Mouse (Mus musculus) limb, embryonic 13.5 days (tissue): Measurements from ENCODE around the gene Ifi207. TPM values are rescaled to one million over a fixed set of nuclear protein-coding genes. Genes with fewer than 3 reads are reported as not detected.
A peak's percentile ranks its signal among the peaks of the same experiment; 100 is the strongest.
"Not testable (repeated sequence)": the region's sequence is repeated elsewhere in the genome, so short reads cannot be mapped to it uniquely, and the experiment has no call there.

Source experiments
- ATAC-seq: fragments of 200-750 bp; cut with Nextera tagmentation; 2 replicates; pipeline ENCODE4 v1.8.0; 2017; ENCODE audit warnings: low read depth, moderate number of reproducible peaks, moderate TSS enrichment; ENCODE audit not compliant: low FRiP score
- H3K27ac ChIP-seq: fragments of 300-500 bp; sonication (generic); 2 replicates; pipeline ENCODE4 v1.5.1; 2015; ENCODE audit warnings: inconsistent platforms, mild to moderate bottlenecking, moderate library complexity
- H3K27me3 ChIP-seq: fragments of 300-500 bp; sonication (generic); 2 replicates; pipeline ENCODE4 v1.6.1; 2015; ENCODE audit warnings: mild to moderate bottlenecking, inconsistent platforms
- H3K36me3 ChIP-seq: fragments of 300-500 bp; sonication (generic); 2 replicates; pipeline ENCODE4 v1.6.1; 2015; ENCODE audit warnings: inconsistent platforms, mild to moderate bottlenecking, moderate library complexity
- H3K4me1 ChIP-seq: fragments of 300-500 bp; sonication (generic); 2 replicates; pipeline ENCODE4 v1.6.1; 2015; ENCODE audit warnings: inconsistent platforms
- H3K4me2 ChIP-seq: fragments of 300-500 bp; sonication (generic); replicated peaks from 2 replicates; pipeline ENCODE4 v1.6.1; 2015; ENCODE audit warnings: inconsistent platforms, mild to moderate bottlenecking, moderate library complexity
- H3K4me3 ChIP-seq: fragments of 300-500 bp; sonication (generic); 2 replicates; pipeline ENCODE4 v1.5.1; 2015; ENCODE audit warnings: moderate library complexity, mild to moderate bottlenecking, inconsistent platforms
- H3K9ac ChIP-seq: fragments of 300-500 bp; sonication (generic); 2 replicates; pipeline ENCODE4 v1.6.1; 2015; ENCODE audit warnings: mild to moderate bottlenecking, inconsistent platforms
- H3K9me3 ChIP-seq: fragments of 300-500 bp; sonication (generic); 2 replicates; pipeline ENCODE4 v1.6.1; 2016; ENCODE audit warnings: inconsistent platforms
- WGBS: fragments of 180-500 bp; shearing (Covaris S2); methylation state at CpG from one replicate; pipeline ENCODE4 v1.1.7; 2015; 5-methylcytosine and 5-hydroxymethylcytosine counted together
- polyA plus RNA-seq: library from polyadenylated mRNA; unstranded; fragments of >200 nt; fragmentation: Nextera tagmentation; extraction: Ambion mirVana; gene quantifications from 2 replicates; pipeline ENCODE4 v1.2.1, GENCODE M21; 2015

The Ifi207 gene
- 0.52 and 0.78 TPM in 2 replicates for polyA plus RNA-seq

DNA sequence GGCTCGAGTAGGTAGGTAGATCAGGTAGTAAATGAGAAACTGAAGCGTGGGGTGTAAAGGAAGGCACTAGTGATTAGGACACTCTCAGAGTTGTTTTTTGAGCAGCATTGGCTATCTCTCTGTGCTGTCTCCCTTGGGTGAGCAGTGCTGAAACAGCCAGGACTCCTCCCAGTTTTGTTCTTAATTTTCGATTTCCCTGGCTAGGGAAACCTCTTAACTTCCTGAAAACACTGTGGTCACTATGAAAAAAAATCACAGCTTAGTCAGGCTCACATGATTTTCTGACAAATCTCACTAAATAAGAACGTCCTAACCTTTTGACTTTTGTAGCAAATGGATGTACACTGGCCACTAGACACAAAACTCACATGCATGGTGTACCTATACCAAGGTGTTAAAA is at the start of gene Ifi207:
TSS of gene Ifi207 (minus strand) at position 92 of the 400 bp plus-strand sequence.
- Histone ChIP-seq H3K27me3 (no peaks in the 10 kb centered on the region), H3K36me3 (no peaks in the 10 kb centered on the region), H3K4me3 (no peak within 1 kb of the TSS), H3K9me3 (no peaks in the 10 kb centered on the region), H3K4me1 (no peaks in the 10 kb centered on the region), H3K4me2 (no peak within 1 kb of the TSS), H3K9ac (no peak within 1 kb of the TSS), H3K27ac (no peak within 1 kb of the TSS)
- 74% methylated on average over 4 of the region's 4 CpGs for WGBS
- ATAC-seq: no peak

DNA sequence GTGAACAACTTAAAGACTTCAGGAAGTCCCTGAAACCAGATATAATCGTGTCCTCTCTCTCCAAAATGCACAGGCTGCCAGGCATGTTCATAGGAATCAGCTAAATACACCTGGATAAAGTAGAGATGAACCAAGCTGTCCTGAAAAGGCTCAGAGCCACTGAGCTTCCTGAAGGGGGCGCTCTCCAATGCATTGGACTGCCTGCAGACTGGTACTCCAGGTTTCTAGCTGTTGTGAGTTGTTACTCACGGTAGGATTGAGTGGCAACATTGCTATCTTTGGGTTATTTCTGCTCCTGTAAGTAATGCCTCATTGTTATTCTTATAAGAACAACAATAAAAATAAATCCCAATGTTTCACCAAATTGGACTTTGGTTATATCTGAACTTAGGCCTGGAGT is 31.9 kb upstream of the Ifi207 start:
- not testable (repeated sequence) for H3K36me3 ChIP-seq, H3K4me2 ChIP-seq, H3K27me3 ChIP-seq, H3K9me3 ChIP-seq, H3K4me1 ChIP-seq, H3K4me3 ChIP-seq, H3K27ac ChIP-seq, H3K9ac ChIP-seq, ATAC-seq
- WGBS: 51% methylated on average over 3 of the region's 3 CpGs

DNA sequence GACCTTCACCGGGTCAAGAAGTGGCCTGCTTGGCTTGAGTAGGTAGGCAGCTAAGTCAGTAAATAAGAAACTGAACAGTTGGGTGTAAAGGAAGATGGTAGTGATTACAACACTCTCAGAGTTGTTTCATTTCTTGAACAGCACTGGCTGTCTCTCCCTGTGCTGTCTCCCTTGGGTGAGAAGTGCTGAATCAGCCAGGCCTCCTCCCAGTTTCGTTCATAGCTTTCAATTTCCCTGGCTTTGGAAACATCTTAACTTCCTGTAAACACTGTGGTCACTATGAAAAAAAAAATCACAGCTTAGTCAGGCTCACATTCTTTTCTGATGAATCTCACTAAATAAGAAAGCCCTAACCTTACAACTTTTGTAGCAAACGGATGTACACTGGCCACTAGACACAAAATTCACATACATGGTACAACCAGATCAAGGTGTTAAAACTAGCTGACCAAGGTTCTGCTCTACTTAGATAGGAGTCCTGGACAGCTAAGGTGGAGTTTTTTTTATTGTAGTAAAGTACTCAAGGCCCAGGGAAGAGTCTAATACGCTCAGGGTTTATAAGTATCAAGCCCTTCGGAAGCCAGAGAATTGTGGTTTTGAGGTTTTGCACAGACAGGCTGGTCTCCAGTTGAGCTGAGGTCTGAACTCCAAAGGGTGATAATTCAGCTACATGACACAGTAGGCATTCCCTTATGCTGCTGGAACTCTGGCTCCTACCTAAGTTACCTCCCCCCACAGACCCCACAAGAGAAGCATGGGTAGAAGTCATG is 25.5 kb upstream of the Ifi207 start, which contains the start of gene Ifi204:
TSS of gene Ifi204 (minus strand) at position 96 of the 770 bp plus-strand sequence.
- not testable (repeated sequence) for ATAC-seq, H3K4me3 ChIP-seq
- WGBS: 77% methylated on average over 5 of the region's 5 CpGs

DNA sequence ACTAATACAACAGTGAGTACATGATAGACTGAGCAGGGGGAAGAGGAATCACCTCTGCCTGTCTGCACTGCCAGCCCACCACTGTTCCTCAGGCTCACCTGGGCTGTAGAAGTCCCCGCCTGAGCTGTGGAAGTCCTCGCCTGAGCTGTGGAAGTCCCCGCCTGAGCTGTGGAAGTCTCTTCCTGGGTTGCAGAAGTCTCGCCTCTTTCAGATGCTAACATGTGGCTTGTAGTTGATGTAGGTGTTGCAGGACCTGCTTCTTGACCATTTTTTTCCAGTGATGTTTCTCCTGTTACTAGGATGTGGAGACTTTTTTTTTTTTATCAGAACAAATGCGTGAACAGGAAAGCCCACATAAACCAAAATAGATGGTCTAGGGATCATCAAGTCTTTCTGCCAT is 18.5 kb upstream of the Ifi207 start:
- not testable (repeated sequence) for H3K4me1 ChIP-seq, H3K4me2 ChIP-seq, H3K36me3 ChIP-seq, H3K9ac ChIP-seq, ATAC-seq, H3K27ac ChIP-seq, H3K27me3 ChIP-seq, H3K4me3 ChIP-seq, H3K9me3 ChIP-seq
- 86% methylated on average over 5 of the region's 5 CpGs for WGBS

More for the DNA sequence above, 25.5 kb upstream of the Ifi207 start, which contains the start of gene Ifi204:
- not testable (repeated sequence) for H3K27me3 ChIP-seq, H3K36me3 ChIP-seq, H3K4me2 ChIP-seq, H3K27ac ChIP-seq, H3K9ac ChIP-seq, H3K9me3 ChIP-seq, H3K4me1 ChIP-seq

DNA sequence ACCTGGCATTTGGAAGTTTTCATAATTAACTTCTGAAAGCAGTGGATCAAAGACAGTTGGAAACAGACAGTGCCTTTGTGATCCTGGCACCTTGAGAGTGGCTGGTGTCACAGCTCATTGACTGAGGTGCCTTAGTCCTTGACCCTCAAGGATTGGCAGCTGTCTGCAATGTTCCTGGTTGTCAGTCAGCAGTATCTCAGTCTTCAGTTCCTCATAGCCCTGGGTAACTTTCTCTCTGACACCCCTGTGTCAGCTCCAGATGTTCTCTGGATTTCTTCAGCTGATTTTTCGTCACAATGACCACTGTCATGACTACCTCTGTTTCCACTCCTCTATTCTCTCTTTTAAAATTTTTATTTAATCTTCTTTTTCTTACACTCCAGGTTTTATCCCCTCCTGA is 715 bp upstream of the Ifi207 start:
- ATAC-seq: no peak
- Histone ChIP-seq H3K9me3 (no peaks in the 10 kb centered on the region), H3K36me3 (no peaks in the 10 kb centered on the region), H3K4me1 (no peaks in the 10 kb centered on the region), H3K4me2 (no peak overlapping the region), H3K27ac (no peak overlapping the region), H3K9ac (no peak overlapping the region), H3K4me3 (no peak overlapping the region), H3K27me3 (no peaks in the 10 kb centered on the region)
- WGBS: 75% methylated on average over 1 of the region's 1 CpGs

DNA sequence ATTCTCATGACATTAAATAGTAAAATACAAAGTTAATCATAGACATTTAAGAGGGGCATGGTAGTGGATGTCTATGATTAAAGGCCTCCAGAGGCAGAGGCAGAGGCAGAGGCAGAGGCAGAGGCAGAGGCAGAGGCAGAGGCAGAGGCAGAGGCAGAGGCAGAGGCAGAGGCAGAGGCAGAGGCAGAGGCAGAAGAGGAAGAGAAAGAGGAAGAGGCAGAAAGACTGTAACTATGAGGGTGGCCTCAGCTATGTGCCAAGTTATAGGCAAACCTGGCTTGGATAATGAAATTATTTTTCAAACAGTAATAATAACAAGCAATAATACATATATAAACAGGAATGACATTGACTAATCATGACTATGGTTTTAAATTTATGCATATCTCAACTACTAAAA is 1.0 kb downstream of the Ifi207 start:
- no peak overlapping the region for H3K4me3 ChIP-seq
- H3K9ac ChIP-seq: no peak overlapping the region
- H3K27ac ChIP-seq: no peak overlapping the region
- no peak for ATAC-seq
- H3K27me3 ChIP-seq: no peaks in the 10 kb centered on the region
- no peak overlapping the region for H3K4me2 ChIP-seq
- no peaks in the 10 kb centered on the region for H3K4me1 ChIP-seq
- no peaks in the 10 kb centered on the region for H3K36me3 ChIP-seq
- no peaks in the 10 kb centered on the region for H3K9me3 ChIP-seq

DNA sequence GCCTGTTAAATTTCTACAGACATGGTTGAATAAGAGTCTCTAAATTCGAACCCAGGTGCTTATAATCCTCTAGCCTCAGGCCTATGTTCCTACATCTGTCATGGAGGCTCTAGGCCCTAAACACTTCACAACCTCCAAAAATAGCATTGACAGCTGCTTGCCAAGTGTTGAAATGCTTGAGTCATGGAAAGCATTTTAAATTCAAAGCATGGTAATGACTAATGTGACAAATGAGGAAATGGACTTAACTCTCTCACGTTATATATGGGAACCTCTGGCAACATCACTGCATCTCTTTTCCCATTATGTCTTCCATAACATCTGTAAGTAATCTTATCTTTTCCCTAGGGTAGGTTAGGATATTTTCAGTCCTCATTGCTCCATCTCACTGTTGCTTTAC is 4.6 kb downstream of the Ifi207 start:
- no peak overlapping the region for H3K27ac ChIP-seq
- H3K9me3 ChIP-seq: no peaks in the 10 kb centered on the region
- H3K9ac ChIP-seq: no peak overlapping the region
- no peak for ATAC-seq
- H3K4me1 ChIP-seq: no peaks in the 10 kb centered on the region
- 58% methylated on average over 2 of the region's 2 CpGs for WGBS
- H3K4me3 ChIP-seq: no peak overlapping the region
- no peaks in the 10 kb centered on the region for H3K27me3 ChIP-seq
- H3K36me3 ChIP-seq: no peaks in the 10 kb centered on the region
- no peak overlapping the region for H3K4me2 ChIP-seq

DNA sequence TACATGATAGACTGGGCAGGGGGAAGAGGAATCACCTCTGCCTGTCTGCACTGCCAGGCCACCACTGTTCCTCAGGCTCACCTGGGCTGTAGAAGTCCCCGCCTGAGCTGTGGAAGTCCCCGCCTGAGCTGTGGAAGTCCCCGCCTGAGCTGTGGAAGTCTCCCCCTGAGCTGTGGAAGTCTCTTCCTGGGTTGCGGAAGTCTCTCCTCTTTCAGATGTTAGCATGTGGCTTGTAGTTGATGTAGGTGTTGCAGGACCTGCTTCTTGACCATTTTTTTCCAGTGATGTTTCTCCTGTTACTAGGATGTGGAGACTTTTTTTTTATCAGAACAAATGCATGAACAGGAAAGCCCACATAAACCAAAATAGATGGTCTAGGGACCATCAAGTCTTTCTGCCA is 6.5 kb downstream of the Ifi207 start:
- not testable (repeated sequence) for H3K4me2 ChIP-seq, H3K9ac ChIP-seq, ATAC-seq, H3K4me1 ChIP-seq, H3K9me3 ChIP-seq, H3K27me3 ChIP-seq, H3K4me3 ChIP-seq, H3K27ac ChIP-seq, H3K36me3 ChIP-seq
- WGBS: 90% methylated on average over 4 of the region's 4 CpGs

DNA sequence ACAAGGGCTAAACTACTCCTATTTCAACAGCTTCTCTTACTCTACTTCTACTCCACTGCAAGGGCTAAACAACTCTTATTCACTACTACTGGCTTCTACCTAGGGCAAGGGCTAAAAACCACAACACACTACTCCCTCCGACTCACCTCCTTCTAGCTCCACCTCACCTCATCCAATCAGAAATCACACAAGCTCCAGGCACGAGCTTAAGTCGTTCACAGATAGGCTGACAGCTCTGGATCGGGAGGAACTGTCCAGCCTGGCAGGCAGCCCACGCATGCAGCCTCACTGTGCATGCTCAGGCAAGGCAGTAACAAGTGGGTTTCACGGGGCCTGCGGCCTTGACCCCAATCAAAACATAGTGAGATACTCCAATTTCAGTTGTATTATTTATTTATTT is 8.3 kb downstream of the Ifi207 start:
- Histone ChIP-seq H3K4me3 (no peak overlapping the region), H3K4me1 (no peaks in the 10 kb centered on the region), H3K4me2 (no peak overlapping the region), H3K36me3 (no peaks in the 10 kb centered on the region), H3K9ac (no peak overlapping the region), H3K27ac (no peak overlapping the region), H3K9me3 (no peaks in the 10 kb centered on the region), H3K27me3 (no peaks in the 10 kb centered on the region)
- WGBS: 23% methylated on average over 7 of the region's 7 CpGs
- ATAC-seq: 0 out of 2 replicates have a peak, but pooled peaks have one; percentile 67

DNA sequence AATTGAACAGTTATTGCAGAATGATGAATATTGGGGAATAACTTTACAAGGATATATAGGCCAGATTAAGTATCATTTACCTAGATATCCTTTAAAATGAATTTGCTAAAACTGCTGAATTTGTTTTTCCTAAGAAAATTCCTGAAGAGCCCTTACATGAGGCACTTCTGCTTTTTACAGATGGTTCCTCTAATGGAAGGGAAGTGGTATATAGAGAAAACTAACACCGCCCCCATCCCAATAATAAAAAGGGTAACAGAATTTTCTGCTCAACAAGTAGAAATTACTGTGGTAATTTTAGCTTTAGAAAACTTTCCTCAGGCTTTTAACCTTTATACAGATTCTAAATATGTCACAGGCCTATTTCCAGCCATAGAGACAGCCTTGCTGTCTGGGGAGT is 47.3 kb downstream of the Ifi207 start:
- H3K4me1 ChIP-seq: no peaks in the 10 kb centered on the region
- H3K9me3 ChIP-seq: no peaks in the 10 kb centered on the region
- no peak overlapping the region for H3K4me3 ChIP-seq
- H3K4me2 ChIP-seq: no peak overlapping the region
- H3K9ac ChIP-seq: no peak overlapping the region
- H3K27me3 ChIP-seq: no peaks in the 10 kb centered on the region
- no peak for ATAC-seq
- H3K27ac ChIP-seq: no peak overlapping the region
- H3K36me3 ChIP-seq: no peaks in the 10 kb centered on the region
- 98% methylated on average over 1 of the region's 1 CpGs for WGBS

DNA sequence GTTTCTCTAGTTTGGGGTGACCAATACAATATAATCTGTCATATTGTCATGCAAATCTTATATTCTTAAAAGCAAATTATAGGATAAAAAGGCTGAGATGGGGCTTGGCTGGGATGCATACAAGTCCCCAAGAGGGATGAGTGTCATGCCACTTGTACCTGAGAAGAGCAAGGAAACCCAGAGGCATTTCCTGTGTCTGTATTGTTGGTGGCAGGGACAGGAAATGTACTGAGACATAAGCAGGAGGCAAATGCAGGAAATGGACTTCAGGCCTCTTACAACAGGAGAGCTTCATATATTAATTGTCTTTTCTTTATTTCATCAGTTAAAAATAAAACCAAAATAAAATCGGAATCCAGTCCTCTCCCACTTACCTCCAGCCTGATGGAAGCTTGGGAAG is 62.9 kb downstream of the Ifi207 start:
- H3K36me3 ChIP-seq, ATAC-seq, H3K27me3 ChIP-seq, H3K4me2 ChIP-seq, H3K4me1 ChIP-seq, H3K9me3 ChIP-seq, H3K4me3 ChIP-seq, H3K9ac ChIP-seq, H3K27ac ChIP-seq: not testable (repeated sequence)
- 77% methylated on average over 1 of the region's 1 CpGs for WGBS

DNA sequence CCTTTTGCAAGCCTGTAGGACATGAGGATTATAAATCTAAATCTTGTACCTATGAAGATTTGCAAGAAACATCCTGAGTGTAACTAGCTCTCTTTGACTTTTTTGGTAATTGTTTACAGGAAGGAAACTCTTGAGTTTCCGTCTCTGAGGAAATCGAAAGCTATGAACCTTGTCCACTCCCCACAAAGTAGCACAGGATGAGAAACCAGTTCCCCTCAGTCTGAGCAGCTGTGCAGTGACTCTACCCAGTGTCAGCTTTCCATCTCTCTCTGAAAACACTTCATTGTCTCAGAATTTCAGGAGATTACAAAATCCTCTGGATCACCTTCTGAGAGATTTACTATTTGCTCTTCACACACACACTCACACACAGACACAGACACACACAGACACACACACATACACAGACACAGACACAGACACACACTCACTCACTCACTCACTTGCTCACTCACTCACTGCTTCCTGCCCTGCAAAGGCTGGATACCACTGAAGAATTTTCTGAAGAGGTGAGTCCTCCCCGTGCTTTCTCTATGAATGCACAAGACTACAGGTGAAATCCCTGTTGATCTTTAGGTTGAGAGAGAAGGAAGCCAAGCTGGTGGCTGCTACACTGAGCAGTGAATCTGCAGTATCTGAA is 68.0 kb downstream of the Ifi207 start, which contains the start of gene Ifi208:
TSS of gene Ifi208 (plus strand) at position 218 of the 640 bp plus-strand sequence.
- not testable (repeated sequence) for H3K4me1 ChIP-seq, H3K9me3 ChIP-seq, H3K4me2 ChIP-seq, H3K4me3 ChIP-seq, ATAC-seq, H3K9ac ChIP-seq, H3K36me3 ChIP-seq, H3K27ac ChIP-seq, H3K27me3 ChIP-seq
- WGBS: 39% methylated on average over 3 of the region's 3 CpGs
